Mouse (Mus musculus): ENCODE results near the gene Atp1a1. TPM values are rescaled to one million over a fixed set of nuclear protein-coding genes. Genes with fewer than 3 reads are reported as not detected.

The Atp1a1 gene
- 21.2 TPM for polyA plus RNA-seq (2014; fragmentation: Illumina TruSeq; extraction: RNeasy Lipid Tissue Mini Kit (QIAGEN cat#74804); ENCODE audit: low read depth, low replicate concordance)

GRCm38 (mm10) chr3:101604550-101605223 lies at the start of gene Atp1a1:
Gene Atp1a1 (minus strand): TSS chr3:101604684.

Other genes with a start within 250 kb of the Atp1a1 start
- gene Igsf3, start 227.6 kb downstream of the Atp1a1 start, polyA plus RNA-seq (2014; fragmentation: Illumina TruSeq; extraction: RNeasy Lipid Tissue Mini Kit (QIAGEN cat#74804); ENCODE audit: low read depth, low replicate concordance), result 1.4 TPM
- not detected for gene Mab21l3, start 244.3 kb upstream of the Atp1a1 start, polyA plus RNA-seq (2014; fragmentation: Illumina TruSeq; extraction: RNeasy Lipid Tissue Mini Kit (QIAGEN cat#74804); ENCODE audit: low read depth, low replicate concordance)